20 mouse cellular contexts compared by ENCODE assay signal in genomic region chrX:7197833-7198232, GRCm38 (mm10).
DNase-seq lines count a peak whose midpoint lies in the region; ATAC-seq and TF ChIP-seq lines count a peak whose summit lies in the region.
"Had no signal": no experiment of that assay in that cellular context is flagged by ENCODE, and none has a peak within 500 bp of the region (broad histone marks: within the 10 kb centered on the region; RNA-seq: fewer than 3 reads in every experiment).

No protein-coding gene starts in this region.

- peak; percentile 54; the same call in 1 of the 2 replicates for ATAC-seq in intestine, postnatal 0 days
- ATAC-seq: forebrain, embryonic 15.5 days; Patski had no signal

- H3K9ac ChIP-seq in intestine, postnatal 0 days (ENCODE audit: low read depth, low read length): no peak overlapping the region
- H3K9ac ChIP-seq: embryonic facial prominence, embryonic 12.5 days; forebrain, embryonic 15.5 days; hindbrain, embryonic 13.5 days had no signal

- H3K36me3 ChIP-seq in intestine, postnatal 0 days (ENCODE audit: control insufficient read depth, insufficient read depth): no peaks in the 10 kb centered on the region
- H3K36me3 ChIP-seq: embryonic facial prominence, embryonic 12.5 days; forebrain, embryonic 15.5 days; heart, embryonic 10.5 days; hindbrain, embryonic 13.5 days had no signal

- no peak overlapping the region for H3K27ac ChIP-seq in intestine, postnatal 0 days (ENCODE audit: low read depth, low read length)
- H3K27ac ChIP-seq: embryonic facial prominence, embryonic 12.5 days; forebrain, embryonic 15.5 days; heart, embryonic 10.5 days; hindbrain, embryonic 13.5 days had no signal

- H3K27me3 ChIP-seq in intestine, postnatal 0 days (replicated peaks; ENCODE audit: control insufficient read depth, insufficient read depth, low read length): no peaks in the 10 kb centered on the region
- H3K27me3 ChIP-seq: embryonic facial prominence, embryonic 12.5 days; forebrain, embryonic 15.5 days; hindbrain, embryonic 13.5 days; Patski had no signal

- H3K9me3 ChIP-seq in intestine, postnatal 0 days (ENCODE audit: control insufficient read depth): no peaks in the 10 kb centered on the region
- H3K9me3 ChIP-seq: embryonic facial prominence, embryonic 12.5 days; forebrain, embryonic 15.5 days; heart, embryonic 10.5 days; hindbrain, embryonic 13.5 days had no signal

- H3K4me1 ChIP-seq in intestine, postnatal 0 days (replicated peaks; ENCODE audit: control insufficient read depth, insufficient read depth, low read length): no peaks in the 10 kb centered on the region
- H3K4me1 ChIP-seq: forebrain, embryonic 15.5 days; hindbrain, embryonic 13.5 days had no signal

- no peak overlapping the region for H3K4me3 ChIP-seq in intestine, postnatal 0 days (ENCODE audit: low read depth, low read length)
- H3K4me3 ChIP-seq: embryonic facial prominence, embryonic 12.5 days; forebrain, embryonic 15.5 days; heart, embryonic 10.5 days; hindbrain, embryonic 13.5 days had no signal

- no peak for TF ChIP-seq CTCF in intestine, postnatal 0 days (IDR thresholded peaks at IDR 0.05; ENCODE audit: low read depth)

- H3K4me2 ChIP-seq in intestine, postnatal 0 days (replicated peaks; ENCODE audit: low read depth): no peak overlapping the region
- H3K4me2 ChIP-seq: embryonic facial prominence, embryonic 12.5 days; forebrain, embryonic 15.5 days; hindbrain, embryonic 13.5 days had no signal

- peak; percentile 3 to 5 for DNase-seq in lung, adult 18-20 months
- no peak for DNase-seq in lung, postnatal 25 days (ENCODE audit: low spot score)
- peak; percentile 25 for DNase-seq in R1 (ENCODE audit: low read depth, low spot score)
- peak; percentile 49 for DNase-seq in yolk sac, embryonic 10.5 days (ENCODE audit: low spot score)
- DNase-seq in neural tube, embryonic 10.5 days (ENCODE audit: extremely low spot score, low spot score): no peak
- DNase-seq in right cerebral cortex, adult 2 months (ENCODE audit: low spot score in 2 of 2): no peak
- DNase-seq: adrenal gland, adult 8-10 months; adrenal gland, postnatal 36 days; cerebellum, adult 11 months; cerebellum, adult 8-10 months; cerebellum, postnatal 25 days; gastrocnemius, postnatal 36 days; heart, adult 11 months; heart, postnatal 10 days had no signal

- 32% methylated on average over 1 of the region's 1 CpGs for WGBS in intestine, postnatal 0 days

Comparison
In these comparisons a context has a peak if more than half of its experiments do, and no peak if none do; other contexts are left out.
1. DNase-seq: peak in lung, adult 18-20 months (2 of 2), R1 (single experiment) and yolk sac, embryonic 10.5 days (single experiment); none in lung, postnatal 25 days (single experiment), neural tube, embryonic 10.5 days (single experiment) and right cerebral cortex, adult 2 months (0 of 2).